Mouse (Mus musculus) cerebral cortex, adult 2 months (tissue): Measurements from ENCODE around the gene Hmces.

Experiments used
- WGBS: fragments of 180-500 bp; shearing (Covaris S2); methylation state at CpG from one replicate; pipeline ENCODE4 v1.1.7; 2018; 5-methylcytosine and 5-hydroxymethylcytosine counted together

The Hmces gene

DNA sequence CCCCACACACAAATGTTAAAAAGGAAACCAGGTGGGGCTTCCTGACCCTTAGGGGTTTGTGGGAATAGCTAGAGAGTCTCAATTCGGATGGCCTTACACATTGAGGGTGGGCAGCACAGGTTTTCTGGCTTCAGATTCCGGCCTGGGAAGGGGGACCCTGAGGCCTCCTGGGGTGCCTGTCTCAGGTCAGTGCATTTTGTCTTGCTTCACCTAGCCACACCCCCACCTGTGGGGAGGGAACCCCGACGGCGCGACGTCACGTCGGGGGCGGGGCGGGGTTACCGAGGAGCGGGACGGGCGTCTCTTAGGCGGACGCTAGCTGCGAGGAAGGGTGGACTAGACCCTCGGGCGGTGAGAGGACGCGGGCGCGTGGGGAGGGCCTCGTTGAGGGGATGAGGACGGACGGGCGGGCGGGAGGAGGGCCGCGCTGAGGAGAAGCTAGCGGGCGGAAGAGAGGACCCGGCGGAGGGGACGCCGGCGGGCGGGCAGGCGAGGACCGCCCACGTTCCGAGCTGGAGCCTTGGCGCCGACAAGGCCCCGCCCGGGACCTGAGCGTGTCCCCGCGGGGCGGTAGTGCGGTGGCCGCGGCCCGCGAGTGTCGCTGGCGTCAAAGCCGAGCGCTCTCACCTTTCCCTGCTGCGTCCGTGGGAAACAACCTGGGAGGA is at the start of gene Hmces:
Gene Hmces, plus strand, starts transcription at position 275 of the 665 bp plus-strand sequence.
- WGBS, result 1% methylated on average over 61 of the region's 62 CpGs

DNA sequence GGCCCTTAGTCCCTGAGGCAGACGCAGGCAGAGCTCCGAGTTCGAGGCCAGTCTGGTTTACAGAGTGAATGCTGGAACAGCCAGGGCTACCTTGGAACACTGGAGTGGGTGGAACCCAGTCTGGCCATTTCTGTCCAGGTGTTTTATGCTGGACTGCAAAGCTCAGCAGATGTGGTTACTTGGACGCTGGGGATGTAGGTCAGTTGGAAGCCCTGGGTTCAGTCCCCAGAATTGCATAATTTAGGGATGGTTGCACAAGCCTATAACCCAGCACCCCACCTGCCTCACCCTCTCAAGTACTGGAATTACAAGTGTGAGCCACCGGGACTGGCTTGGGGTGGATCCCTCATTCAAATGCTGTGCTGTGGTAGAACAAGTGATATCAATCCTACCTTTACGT is 47.5 kb upstream of the Hmces start:
- 92% methylated on average over 6 of the region's 6 CpGs for WGBS

DNA sequence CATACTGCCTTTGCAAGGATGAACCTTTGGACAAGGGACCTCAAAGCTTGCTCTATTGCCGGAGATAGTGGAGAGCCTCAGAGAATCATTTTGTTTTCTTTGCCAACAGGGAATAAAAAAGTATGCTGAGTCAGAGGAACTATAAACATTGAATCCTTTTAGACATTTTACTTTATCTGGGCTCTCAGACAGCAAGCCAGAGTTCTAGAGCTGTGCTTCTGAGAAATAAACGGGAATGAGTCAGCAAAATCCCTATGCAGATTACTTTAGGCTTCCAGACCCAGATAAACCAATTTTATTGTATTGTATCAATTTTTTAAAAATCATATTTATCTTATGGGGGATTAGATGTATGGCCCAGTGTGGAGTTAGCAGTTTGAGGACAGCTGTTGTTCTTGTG is 46.5 kb upstream of the Hmces start:
- 30% methylated on average over 2 of the region's 2 CpGs for WGBS

DNA sequence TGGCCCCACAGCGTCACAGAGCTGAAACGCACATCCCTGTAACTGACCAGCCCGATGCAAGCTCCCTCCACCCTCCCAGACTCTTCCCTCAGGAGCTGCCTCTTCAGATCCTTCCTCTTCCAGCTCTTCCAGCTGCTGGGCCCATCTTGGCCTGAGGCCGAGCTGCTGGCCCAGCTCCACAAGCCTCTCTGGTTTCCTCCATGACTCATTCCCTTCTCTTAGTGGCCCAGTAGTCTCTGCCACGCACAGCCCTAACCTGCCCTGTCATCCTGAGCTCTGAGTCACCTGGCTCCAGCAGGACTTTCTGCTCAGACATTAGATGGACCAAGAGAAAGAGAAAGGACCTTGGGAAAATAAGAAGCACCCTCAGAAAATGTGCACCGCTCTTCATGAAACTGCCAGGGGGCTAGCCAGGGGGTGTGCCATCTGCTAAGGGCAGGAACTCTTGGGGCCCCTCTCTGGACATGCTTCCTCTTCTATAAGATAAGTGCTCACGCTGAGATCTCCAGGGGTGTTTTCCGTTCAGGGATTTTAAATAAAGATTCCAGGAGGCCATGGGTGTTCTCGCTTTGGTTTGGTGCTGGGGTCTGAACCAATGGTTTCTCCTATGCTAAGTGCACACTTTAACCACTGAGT is 44.7 kb upstream of the Hmces start:
- WGBS, result 62% methylated on average over 9 of the region's 9 CpGs

DNA sequence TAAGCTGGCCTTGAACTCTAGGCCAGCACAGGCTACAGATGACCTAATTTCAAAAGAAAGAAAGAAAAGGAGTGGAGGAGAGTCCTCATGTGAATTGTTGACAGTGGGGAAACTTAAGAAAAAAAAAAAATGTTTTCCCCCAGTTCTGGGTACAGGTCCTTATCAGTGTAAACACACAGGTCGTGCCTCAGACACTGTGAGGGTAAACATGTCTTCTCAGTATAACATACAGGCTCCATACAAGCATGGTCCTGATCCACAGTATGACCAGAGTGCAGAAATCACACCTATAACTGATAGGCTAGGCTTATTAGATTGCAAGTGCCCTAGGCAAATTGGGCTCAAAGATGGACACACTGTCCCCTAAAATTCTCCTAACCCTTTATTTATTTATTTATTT is 43.3 kb upstream of the Hmces start:
- WGBS, result 75% methylated on average over 1 of the region's 1 CpGs

DNA sequence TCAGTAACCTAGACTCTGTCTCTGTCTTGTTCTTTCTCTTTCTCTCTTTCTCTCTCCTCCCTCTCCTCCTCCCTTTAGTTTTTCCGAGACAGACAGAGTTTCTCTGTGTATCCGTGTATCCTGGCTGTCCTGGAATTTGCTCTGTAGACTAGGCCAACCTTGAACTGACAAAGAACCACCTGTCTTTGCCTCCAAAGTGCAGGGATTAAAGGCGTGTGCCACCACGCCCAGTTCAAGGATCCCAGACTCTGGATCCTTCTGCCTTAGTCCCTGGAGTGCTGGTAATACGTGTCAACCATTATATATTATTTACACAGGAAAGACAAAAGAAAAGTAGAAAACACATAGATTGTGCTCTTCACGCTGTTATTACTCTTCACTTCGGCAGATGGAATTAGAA is 42.5 kb upstream of the Hmces start:
- WGBS, result 91% methylated on average over 7 of the region's 7 CpGs

DNA sequence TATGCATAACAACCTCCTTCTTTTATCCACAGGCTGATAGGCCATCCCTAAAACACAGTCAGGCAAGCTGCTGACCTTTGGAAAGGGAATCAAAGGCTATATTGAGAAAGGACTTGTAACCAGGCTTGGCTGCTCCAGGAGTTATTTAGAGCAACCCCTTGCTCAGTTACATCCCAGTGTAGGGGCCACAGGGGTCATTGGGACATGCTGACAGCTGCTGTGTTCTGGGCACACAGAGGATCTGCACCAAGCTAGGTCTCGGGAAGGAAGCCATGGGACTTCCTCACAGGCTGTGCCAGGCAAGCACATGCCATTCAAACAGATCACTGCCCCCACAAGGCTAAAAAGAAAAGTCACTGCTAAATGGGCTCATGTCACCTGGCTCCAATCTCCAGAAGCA is 40.6 kb upstream of the Hmces start:
- WGBS, result 41% methylated on average over 1 of the region's 1 CpGs

DNA sequence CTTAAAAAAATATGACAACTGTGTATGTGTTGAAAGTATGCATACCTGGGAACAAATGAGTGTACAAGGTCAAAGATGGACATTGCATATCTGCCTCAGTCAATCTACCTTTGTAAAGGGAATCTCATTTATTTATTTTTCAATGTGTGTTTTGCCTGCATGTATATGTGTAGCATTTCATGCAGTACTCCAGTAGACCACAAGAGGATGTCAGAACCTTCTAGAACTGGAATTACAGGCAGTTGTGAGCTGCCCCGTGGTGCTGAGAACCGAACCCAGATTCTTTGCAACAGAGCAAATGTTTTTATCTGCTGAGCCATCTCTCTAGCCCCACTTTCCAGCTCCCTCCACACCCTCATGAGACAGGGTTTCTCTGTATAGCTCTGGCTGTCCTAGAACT is 39.8 kb upstream of the Hmces start:
- WGBS, result 98% methylated on average over 2 of the region's 2 CpGs

DNA sequence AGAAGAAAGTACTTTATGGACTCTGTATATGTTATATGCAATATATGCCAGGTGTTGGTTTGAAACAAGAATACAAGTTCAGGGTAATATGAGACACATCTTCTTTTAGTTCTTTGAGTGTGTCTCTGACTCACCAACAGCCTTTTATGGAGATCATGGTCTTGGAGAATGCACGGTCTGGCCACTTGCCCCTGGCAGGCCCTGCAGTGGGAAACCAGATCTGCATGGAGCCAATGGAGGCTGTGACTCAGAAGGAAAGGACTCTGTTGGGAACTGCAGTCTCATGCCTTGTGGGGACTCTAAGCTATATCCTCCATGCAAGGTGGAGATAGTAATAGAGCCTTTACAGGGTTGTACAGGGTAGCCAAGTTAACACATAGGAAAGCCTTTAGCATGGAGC is 38.7 kb upstream of the Hmces start:
- WGBS, result 66% methylated on average over 1 of the region's 1 CpGs

DNA sequence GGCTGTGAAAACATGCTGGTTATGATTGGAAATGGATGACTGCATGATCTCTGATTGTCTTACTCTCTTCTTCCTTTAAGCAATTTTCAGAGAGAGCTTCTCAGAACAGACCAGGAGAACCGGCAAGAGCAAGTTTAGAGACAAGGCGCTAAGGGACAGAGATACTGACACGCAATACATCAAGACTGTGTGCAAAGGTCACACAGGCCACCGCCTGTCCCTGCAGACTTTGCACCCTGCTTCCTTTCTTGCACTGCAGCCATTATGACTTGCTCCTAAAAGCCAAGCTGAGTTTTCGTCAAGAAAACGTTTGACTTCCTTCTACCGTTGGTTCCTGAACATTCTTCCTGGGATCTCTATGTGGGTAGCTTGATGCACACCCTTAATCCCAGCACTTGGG is 38.2 kb upstream of the Hmces start:
- 88% methylated on average over 7 of the region's 7 CpGs for WGBS

DNA sequence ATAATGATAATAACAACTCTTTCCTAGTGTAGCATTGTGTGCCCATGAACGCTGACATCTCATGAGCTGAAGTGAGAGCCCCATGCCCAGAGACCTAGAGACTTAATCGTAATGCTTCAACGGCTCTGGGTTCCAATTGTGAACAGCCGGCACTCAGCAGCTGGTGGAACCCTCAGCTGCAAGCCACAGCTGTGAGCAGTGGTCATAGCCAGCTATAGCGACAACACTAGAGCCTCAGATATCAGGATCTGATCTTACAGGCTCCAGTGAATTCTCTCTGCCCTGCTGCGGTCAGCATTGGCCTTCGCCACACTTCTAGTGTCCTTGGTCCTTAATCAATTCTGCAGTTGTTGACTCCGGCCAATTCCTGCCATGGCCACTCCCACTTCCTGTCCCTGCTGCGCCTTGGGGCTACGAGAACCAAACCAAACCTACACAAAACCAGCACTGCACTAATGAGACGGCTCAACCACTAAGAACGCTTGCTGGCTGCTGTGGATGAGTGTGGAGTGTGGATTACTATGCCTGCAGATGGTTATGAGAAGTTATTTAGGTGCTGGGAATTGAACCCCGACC is 37.6 kb upstream of the Hmces start:
- WGBS, result 75% methylated on average over 13 of the region's 13 CpGs

DNA sequence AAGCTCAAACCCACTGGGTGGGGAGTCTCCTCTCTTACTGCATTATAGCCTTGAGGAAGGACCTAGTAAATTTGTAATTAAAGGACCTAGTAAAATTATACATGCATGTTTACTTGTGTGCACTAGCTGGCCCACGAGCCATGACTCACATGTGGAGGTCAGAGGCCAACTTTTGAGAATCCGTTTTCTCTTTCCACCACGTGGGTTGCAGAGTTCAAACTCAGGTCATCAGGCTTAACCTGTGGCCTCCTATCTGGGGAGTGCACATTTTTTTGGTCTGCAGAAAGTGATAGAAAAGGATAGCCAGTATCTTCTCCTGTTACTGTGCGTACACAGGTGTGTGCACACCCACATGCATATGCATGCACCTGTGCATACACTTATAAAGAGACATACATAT is 34.7 kb upstream of the Hmces start:
- WGBS, result 74% methylated on average over 4 of the region's 4 CpGs

DNA sequence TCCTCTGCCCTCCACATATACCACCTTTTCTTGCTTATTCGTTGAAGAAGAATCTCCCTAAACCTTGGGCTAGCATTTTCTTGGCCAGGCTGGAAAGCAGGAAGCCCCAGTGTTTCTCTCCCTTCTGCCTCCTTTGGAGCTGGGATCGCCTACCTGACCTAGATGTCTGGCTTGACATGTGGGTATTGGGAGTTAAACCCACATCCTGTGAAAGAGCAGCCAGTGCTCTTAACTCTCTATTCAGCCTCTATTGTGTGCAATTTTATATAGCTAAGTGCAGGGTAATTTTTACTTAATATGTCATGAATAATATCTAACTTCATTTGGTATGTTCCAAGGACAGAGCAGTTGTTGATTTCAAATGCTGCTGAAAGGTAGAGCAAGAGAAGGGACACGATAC is 34.1 kb upstream of the Hmces start:
- 84% methylated on average over 3 of the region's 3 CpGs for WGBS

DNA sequence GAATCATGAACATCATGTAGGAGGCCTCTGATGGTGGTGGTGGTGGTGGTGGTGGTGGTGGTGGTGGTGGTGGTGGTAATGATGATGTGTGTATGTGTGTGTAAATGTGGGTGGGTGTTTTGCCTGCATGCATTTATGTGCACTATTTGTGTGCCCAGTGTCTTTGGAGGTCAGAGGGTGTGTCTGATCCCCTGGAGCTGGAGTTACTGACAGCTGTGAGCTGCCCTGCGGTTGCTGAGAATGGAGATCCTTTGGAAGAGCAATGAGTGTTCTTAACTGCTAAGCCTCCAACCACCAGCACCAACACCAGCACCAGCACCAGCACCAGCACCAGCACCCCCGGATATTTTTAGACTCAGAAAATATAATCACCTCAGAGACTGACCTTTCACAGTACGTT is 31.5 kb upstream of the Hmces start:
- WGBS, result 70% methylated on average over 3 of the region's 3 CpGs

DNA sequence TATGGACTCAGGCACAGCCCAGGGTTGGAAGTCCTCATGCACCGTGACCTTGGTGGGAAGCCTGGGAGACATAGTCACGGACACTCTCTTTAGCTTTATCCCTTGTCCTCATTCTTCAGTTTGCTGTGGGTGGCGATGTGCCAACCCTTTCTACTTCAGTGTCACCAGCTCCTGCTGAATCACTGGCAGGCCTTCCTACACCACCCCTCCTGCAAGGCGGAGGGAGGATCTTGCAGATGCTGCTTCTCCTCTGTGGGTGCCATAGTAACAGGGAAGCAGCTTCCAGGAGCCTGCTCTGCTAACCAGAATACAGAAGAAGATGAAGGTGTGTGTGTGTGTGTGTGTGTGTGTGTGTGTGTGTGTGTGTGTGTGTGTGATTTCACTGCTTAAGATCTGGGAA is 30.9 kb upstream of the Hmces start:
- 33% methylated on average over 4 of the region's 4 CpGs for WGBS

DNA sequence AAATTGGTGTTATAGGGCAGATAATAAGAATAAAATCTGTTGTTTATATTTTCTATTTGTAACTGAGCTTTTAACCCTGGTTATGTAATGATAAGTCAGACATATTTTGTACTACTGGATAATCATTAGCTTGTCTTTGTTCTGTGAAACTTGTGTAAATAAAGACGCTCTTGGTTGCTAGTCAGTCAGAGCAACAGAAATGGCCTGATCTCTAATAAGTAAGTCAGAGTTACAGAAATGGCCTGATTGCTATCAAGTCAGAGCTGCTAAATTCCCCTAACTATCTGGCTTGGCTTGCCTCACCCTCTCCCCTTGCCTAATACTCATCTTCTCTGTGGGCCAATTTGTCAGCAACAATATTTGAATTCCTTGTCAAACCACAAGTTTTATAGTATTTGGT is 27.0 kb upstream of the Hmces start:
- WGBS, result 93% methylated on average over 1 of the region's 1 CpGs

DNA sequence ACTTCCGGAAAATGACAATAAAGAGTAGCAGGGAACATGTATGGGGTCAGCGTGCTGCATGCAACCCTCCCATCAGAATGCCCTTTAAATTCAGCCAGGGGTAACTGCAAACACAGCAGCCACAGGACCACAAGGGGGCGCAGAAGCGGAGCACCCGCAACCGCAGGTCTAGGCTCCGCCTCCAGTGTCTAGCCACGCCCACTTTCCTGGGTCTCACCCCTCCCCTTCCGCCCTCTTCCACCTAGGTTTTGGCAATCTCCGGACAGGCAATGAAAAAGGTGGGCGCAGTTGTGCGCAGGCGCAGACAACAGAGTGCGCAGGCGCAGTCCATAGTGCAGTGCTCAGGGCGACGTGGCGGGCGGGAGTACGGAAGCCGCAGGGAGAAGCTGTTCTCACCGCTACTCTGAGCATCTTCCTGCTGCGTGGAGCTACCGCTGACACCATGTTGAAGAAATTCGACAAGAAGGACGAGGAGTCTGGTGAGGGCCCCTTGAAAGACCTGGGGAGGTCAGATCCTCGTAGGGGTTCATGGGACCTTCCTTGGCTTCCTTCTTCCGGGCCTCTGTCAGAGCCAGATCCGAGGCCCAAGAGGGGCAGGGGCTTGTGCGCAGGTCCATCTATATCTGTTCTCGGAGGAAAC is 26.0 kb upstream of the Hmces start, which contains the start of gene Copg1:
Gene Copg1, plus strand, starts transcription at position 221 of the 640 bp plus-strand sequence.
- under 1% methylated on average over 31 of the region's 31 CpGs for WGBS

DNA sequence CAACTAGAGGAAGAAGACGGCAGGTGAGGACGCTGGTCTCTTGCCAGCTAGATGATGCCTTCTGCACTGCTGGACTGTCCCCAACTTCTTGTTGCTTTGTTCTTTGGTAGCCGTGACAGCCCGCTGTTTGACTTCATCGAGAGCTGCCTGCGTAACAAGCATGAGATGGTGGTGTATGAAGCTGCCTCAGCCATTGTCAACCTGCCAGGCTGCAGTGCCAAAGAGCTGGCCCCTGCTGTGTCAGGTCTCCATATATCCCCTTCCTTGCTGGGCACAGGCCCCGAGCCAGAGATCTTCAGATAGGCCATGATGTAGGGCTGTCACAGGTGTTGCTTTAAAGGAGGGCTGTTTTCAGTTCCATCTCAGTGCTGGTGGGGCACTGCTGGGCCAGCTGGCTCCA is 19.8 kb upstream of the Hmces start:
- WGBS, result 75% methylated on average over 7 of the region's 7 CpGs

DNA sequence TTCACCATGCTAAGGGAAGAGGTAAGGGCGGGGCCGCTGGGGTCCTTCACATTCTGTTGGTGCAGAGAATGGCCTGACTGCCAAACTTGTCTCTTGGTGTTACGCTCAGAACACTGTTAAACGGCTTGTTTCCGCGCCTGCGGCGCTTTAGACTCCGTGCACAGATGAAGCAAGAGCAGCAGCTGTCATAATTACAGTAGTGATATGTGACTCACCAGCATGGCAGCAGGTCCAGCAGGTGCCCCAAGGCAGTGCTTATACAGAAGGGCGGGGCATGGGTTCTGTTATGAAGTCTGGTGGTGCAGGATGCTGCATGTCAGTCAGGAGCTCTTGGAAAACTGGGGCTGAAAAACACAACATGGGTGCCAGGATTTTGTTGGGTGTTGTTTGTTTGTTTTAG is 15.7 kb upstream of the Hmces start:
- 80% methylated on average over 10 of the region's 10 CpGs for WGBS

DNA sequence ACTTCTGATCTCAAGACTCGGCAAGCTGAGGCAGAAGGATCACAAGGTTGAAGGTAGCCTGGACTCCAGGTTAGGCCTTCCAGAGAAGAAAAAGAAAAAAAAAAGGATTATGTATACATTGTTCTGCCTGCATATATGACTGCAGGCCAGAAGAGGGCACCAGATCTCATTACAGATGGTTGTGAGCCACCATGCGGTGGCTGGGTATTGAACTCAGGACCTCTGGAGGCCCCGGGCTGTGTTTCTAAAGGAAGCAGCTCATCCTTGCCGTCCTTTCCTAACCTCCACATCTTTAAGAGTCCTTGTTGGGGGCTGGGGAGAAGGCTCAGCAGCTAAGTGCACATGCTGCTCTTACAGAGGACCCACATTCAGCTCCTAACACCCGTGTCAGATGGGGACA is 7.1 kb upstream of the Hmces start:
- 70% methylated on average over 5 of the region's 5 CpGs for WGBS

DNA sequence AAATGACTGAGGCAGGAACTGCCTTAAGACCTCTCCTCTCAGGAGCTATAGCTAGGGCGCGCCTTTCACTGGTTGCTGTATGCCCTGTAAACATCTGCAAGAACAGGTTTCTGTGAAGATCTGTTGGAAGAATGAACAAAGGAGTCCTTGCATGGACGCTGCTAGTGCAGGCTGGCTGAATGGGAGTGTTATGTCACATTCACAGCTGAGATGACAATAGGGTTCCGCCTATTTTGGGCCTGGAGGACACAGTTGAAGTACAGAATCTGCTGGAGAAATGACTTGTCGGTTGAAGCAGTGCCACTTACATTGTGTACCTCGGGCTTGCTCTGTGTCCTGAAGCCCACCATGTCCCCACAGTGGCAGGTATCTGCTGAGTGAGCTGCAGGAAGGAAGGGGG is 4.6 kb upstream of the Hmces start:
- 70% methylated on average over 6 of the region's 6 CpGs for WGBS

DNA sequence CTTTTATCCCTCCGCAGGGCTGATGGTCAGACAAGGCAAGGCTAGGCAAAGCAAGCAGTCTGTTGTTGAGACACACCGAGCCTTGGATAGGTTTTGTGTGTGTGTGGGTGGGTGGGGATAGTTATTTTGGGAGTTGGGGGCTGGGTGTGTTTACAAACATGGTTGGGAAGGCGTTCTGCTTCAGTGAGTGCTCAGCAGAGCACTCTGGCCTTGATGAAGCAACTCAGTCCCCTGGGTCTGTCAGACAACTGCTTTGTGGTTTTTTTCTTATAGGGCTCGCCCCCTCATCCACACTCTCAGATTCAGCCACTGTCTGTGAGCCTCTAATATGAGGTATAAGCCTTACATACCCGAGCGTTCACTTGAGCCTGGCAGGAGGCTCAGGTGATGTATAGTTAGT is 2.2 kb upstream of the Hmces start:
- WGBS, result 59% methylated on average over 6 of the region's 6 CpGs
